Mouse (Mus musculus): ENCODE data around the gene Epn3. TPM values are rescaled to one million over a fixed set of nuclear protein-coding genes. Genes with fewer than 3 reads are reported as not detected.
A peak's percentile ranks its signal among the peaks of the same experiment; 100 is the strongest.

Gene Epn3
- total and polyA plus RNA-seq, 2 experiments from 2014 or later = 1.4 to 5.0 TPM

DNA sequence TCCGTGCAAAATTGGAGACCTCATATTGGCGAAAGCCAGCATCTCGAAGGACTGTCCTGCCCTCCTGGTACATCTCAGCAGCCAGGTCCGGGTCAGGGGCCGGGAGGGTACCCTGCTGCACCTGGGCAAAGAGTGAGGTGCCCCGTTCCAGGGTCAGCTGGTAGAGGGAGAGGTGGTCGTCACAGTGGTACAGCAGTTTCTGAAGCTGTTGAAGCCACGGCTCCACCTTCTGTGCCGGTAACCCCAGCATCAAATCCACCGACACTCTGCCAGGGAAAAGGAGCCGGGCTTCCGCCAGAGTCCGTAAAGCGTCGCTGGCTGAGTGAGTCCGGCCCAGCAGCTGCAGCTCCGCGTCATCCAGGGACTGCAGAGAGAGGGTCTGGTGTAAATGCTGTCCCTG lies 44.6 kb upstream of the Epn3 start:
- H3K27ac ChIP-seq (ENCODE audit: low read depth, low read length) = no peak overlapping the region
- H3K9ac ChIP-seq (replicated peaks; ENCODE audit: low read length, poor library complexity, severe bottlenecking) = no peak overlapping the region
- H3K36me3 ChIP-seq (ENCODE audit: insufficient read depth, low read length) = peaks cover 4% of the 10 kb centered on the region; the same call in 1 of the 2 replicates
- TF ChIP-seq CTCF (IDR thresholded peaks at IDR 0.05) = no peak
- no peaks in the 10 kb centered on the region; the same call in 1 of the 2 replicates for H3K4me1 ChIP-seq (ENCODE audit: insufficient read depth, low read length)
- WGBS = 50% methylated on average over 18 of the region's 18 CpGs
- H3K4me3 ChIP-seq (ENCODE audit: low read depth, low read length) = no peak overlapping the region
- DNase-seq (ENCODE audit: low spot score) (no peak), ATAC-seq (ENCODE audit: low FRiP score) (no peak)
- H3K27me3 ChIP-seq (ENCODE audit: insufficient read depth, low read length) = no peaks in the 10 kb centered on the region
- H3K9me3 ChIP-seq (ENCODE audit: low read length) = no peaks in the 10 kb centered on the region
- peak overlapping the region; percentile 2; the same call in 1 of the 2 replicates for H3K4me2 ChIP-seq (ENCODE audit: low read depth, low read length, poor library complexity, severe bottlenecking)

DNA sequence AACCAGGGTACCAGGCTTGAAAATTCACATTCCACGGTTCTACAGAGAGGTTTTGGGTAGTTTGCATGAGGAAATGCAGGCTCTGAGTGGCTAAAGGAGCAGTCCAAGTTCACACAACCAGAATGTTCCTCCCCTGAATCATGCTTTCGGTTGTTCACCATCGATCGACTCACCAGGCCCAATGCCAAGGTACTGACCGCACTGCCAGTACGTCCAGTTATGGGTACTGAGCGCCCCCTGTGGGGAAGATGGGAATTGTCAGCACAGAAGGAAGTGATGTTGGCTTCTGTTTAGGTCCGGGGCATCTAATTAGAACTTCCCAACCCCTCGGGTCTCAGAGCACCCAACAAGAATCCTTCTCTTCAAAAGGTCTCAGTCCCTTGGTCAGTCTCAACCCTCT lies 44.2 kb upstream of the Epn3 start:
- Histone ChIP-seq H3K4me1 (ENCODE audit: insufficient read depth, low read length) (no peaks in the 10 kb centered on the region; the same call in 1 of the 2 replicates), H3K27ac (ENCODE audit: low read depth, low read length) (no peak overlapping the region), H3K36me3 (ENCODE audit: insufficient read depth, low read length) (peaks cover 4% of the 10 kb centered on the region; the same call in 1 of the 2 replicates), H3K9me3 (ENCODE audit: low read length) (no peaks in the 10 kb centered on the region), H3K4me3 (ENCODE audit: low read depth, low read length) (no peak overlapping the region), H3K9ac (replicated peaks; ENCODE audit: low read length, poor library complexity, severe bottlenecking) (no peak overlapping the region), H3K27me3 (ENCODE audit: insufficient read depth, low read length) (no peaks in the 10 kb centered on the region), H3K4me2 (ENCODE audit: low read depth, low read length, poor library complexity, severe bottlenecking) (0 out of 2 replicates have a peak overlapping the region, but pooled peaks have one; percentile 2)
- DNase-seq (ENCODE audit: low spot score) (peak; percentile 94), ATAC-seq (ENCODE audit: low FRiP score) (no peak)
- 32% methylated on average over 9 of the region's 9 CpGs for WGBS
- TF ChIP-seq CTCF (IDR thresholded peaks at IDR 0.05) = peak; percentile 88

DNA sequence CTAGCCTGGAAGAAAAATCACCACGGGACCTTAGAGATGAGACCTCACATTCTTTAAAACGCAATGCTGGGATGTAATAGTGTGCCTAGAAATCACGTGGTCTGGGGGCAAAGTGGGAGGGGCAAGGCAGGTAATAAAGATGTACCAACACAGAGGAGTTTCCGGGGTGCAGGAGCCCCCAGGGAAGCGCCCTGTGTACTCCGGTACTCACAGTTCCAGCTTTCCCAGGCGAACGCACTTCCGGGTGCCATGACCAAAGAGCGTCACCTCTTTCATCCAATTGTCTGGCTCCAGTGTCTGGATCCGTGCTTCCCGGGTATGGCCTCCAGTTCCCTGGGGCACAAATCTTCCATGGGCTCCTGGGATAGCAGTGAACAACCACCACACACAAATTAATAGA lies 43.6 kb upstream of the Epn3 start:
- Histone ChIP-seq H3K9ac (replicated peaks; ENCODE audit: low read length, poor library complexity, severe bottlenecking) (no peak overlapping the region), H3K27ac (ENCODE audit: low read depth, low read length) (no peak overlapping the region), H3K4me2 (ENCODE audit: low read depth, low read length, poor library complexity, severe bottlenecking) (no peak overlapping the region), H3K27me3 (ENCODE audit: insufficient read depth, low read length) (no peaks in the 10 kb centered on the region), H3K4me3 (ENCODE audit: low read depth, low read length) (no peak overlapping the region), H3K9me3 (ENCODE audit: low read length) (no peaks in the 10 kb centered on the region), H3K36me3 (ENCODE audit: insufficient read depth, low read length) (peaks cover 5% of the 10 kb centered on the region; the same call in 1 of the 2 replicates), H3K4me1 (ENCODE audit: insufficient read depth, low read length) (no peaks in the 10 kb centered on the region; the same call in 1 of the 2 replicates)
- WGBS = 76% methylated on average over 12 of the region's 12 CpGs
- ATAC-seq (ENCODE audit: low FRiP score) (no peak), DNase-seq (ENCODE audit: low spot score) (no peak)
- TF ChIP-seq CTCF (IDR thresholded peaks at IDR 0.05) = no peak

DNA sequence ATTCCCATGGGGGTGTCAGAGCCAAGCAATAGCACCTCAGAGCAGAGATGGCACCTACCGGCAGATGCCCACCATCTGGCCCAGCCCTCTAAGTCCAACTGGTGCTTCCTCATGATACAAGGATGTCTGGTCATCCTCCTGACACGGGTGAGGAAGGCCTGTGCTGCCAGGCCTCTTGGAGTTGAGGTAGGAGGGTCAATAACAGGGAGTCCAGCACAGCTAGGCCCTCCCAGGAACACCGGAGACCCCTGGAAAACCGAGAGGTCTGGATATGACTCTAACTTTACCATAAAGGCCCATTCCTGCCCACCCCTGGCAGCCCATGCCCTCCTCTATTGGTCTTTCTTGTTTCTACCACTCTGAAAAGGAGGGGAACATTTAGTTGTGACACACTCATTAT lies 42.6 kb upstream of the Epn3 start:
- H3K36me3 ChIP-seq (ENCODE audit: insufficient read depth, low read length) = peaks cover 6% of the 10 kb centered on the region; the same call in 1 of the 2 replicates
- H3K4me3 ChIP-seq (ENCODE audit: low read depth, low read length) = no peak overlapping the region
- H3K27me3 ChIP-seq (ENCODE audit: insufficient read depth, low read length) = no peaks in the 10 kb centered on the region
- 90% methylated on average over 4 of the region's 4 CpGs for WGBS
- no peaks in the 10 kb centered on the region; the same call in 1 of the 2 replicates for H3K4me1 ChIP-seq (ENCODE audit: insufficient read depth, low read length)
- no peak for TF ChIP-seq CTCF (IDR thresholded peaks at IDR 0.05)
- H3K4me2 ChIP-seq (ENCODE audit: low read depth, low read length, poor library complexity, severe bottlenecking) = no peak overlapping the region
- no peak overlapping the region for H3K27ac ChIP-seq (ENCODE audit: low read depth, low read length)
- H3K9me3 ChIP-seq (ENCODE audit: low read length) = no peaks in the 10 kb centered on the region
- no peak for DNase-seq (ENCODE audit: low spot score)
- H3K9ac ChIP-seq (replicated peaks; ENCODE audit: low read length, poor library complexity, severe bottlenecking) = no peak overlapping the region
- ATAC-seq (ENCODE audit: low FRiP score) = no peak

DNA sequence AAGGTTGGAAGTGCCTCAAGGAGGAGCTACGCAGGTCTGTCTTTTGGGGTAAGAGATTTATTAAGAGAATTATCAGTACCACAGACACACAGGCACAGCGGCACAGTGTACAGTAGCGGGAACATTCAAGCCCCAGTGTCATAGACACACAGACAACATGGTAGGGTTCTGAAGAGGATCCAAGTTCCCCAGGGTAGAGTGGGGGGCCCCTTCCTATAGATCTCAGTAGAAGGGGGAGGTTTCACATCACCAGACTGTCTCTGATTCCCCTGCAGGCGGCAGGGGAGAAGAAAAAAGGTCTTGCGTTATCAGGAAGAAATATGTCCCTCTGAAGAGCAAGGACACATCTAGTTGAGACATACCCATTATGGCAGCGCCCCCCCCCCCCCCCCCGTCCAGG lies 40.0 kb upstream of the Epn3 start:
- Histone ChIP-seq H3K9ac (replicated peaks; ENCODE audit: low read length, poor library complexity, severe bottlenecking) (no peak overlapping the region), H3K4me2 (ENCODE audit: low read depth, low read length, poor library complexity, severe bottlenecking) (no peak overlapping the region), H3K27me3 (ENCODE audit: insufficient read depth, low read length) (no peaks in the 10 kb centered on the region), H3K27ac (ENCODE audit: low read depth, low read length) (no peak overlapping the region), H3K4me3 (ENCODE audit: low read depth, low read length) (no peak overlapping the region), H3K4me1 (ENCODE audit: insufficient read depth, low read length) (no peaks in the 10 kb centered on the region), H3K36me3 (ENCODE audit: insufficient read depth, low read length) (peaks cover 6% of the 10 kb centered on the region; the same call in 1 of the 2 replicates), H3K9me3 (ENCODE audit: low read length) (no peaks in the 10 kb centered on the region)
- DNase-seq (ENCODE audit: low spot score) (no peak), ATAC-seq (ENCODE audit: low FRiP score) (no peak)
- WGBS = 83% methylated on average over 7 of the region's 7 CpGs
- TF ChIP-seq CTCF (IDR thresholded peaks at IDR 0.05) = no peak

DNA sequence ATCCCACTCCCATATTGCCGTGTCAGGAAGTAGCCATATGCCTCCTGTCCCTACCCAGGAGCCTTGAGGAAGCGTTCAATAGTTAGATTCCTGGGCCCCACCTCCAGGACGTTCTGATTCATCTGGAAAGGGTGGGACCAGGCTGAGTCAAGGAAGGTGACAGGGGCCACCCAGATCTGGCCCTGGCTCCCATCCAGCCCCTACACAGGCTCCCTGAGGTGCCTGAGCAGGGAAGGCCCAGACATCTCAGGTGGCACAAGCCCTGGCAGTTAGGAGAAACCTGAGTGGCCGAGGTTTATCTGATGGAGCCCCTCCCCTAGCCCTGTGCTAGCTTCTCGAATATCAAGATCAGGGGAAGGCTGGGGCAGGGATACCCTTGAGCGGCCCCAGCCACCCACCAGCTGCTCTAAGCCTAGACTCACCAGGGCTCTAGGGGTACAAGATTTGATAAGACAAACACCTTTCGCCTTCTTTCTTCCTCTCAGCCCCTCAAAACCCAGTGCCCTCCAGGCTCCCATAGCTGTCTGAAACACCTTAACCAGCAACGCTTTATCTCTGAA lies 39.0 kb upstream of the Epn3 start:
- Histone ChIP-seq H3K9ac (replicated peaks; ENCODE audit: low read length, poor library complexity, severe bottlenecking) (no peak overlapping the region), H3K4me1 (ENCODE audit: insufficient read depth, low read length) (no peaks in the 10 kb centered on the region), H3K27me3 (ENCODE audit: insufficient read depth, low read length) (no peaks in the 10 kb centered on the region), H3K4me2 (ENCODE audit: low read depth, low read length, poor library complexity, severe bottlenecking) (no peak overlapping the region), H3K27ac (ENCODE audit: low read depth, low read length) (no peak overlapping the region), H3K36me3 (ENCODE audit: insufficient read depth, low read length) (peaks cover 6% of the 10 kb centered on the region; the same call in 1 of the 2 replicates), H3K4me3 (ENCODE audit: low read depth, low read length) (no peak overlapping the region), H3K9me3 (ENCODE audit: low read length) (no peaks in the 10 kb centered on the region)
- no peak for ATAC-seq (ENCODE audit: low FRiP score)
- 64% methylated on average over 8 of the region's 8 CpGs for WGBS
- no peak for DNase-seq (ENCODE audit: low spot score)
- no peak for TF ChIP-seq CTCF (IDR thresholded peaks at IDR 0.05)
